Mouse (Mus musculus): ENCODE data around the gene Pkd1l1.

GRCm38 (mm10) chr11:9018491-9019267 is 45.6 kb upstream of the Pkd1l1 start:
- TF ChIP-seq CTCF (IDR thresholded peaks at IDR 0.05; ENCODE audit: low read depth) = no peak
- TF ChIP-seq EP300 (IDR thresholded peaks at IDR 0.05; ENCODE audit: low read depth) = no peak
